Mouse (Mus musculus) Muller cell, postnatal 12 days (primary cell): Measurements from ENCODE around the gene Krt17.
"Not testable (repeated sequence)": the region's sequence is repeated elsewhere in the genome, so short reads cannot be mapped to it uniquely, and the experiment has no call there.

Source experiments
- DNase-seq: peaks from one replicate; pipeline ENCODE4 v3.0.0-alpha.2; 2015; ENCODE audit errors: inconsistent ontology term

The Krt17 gene

DNA sequence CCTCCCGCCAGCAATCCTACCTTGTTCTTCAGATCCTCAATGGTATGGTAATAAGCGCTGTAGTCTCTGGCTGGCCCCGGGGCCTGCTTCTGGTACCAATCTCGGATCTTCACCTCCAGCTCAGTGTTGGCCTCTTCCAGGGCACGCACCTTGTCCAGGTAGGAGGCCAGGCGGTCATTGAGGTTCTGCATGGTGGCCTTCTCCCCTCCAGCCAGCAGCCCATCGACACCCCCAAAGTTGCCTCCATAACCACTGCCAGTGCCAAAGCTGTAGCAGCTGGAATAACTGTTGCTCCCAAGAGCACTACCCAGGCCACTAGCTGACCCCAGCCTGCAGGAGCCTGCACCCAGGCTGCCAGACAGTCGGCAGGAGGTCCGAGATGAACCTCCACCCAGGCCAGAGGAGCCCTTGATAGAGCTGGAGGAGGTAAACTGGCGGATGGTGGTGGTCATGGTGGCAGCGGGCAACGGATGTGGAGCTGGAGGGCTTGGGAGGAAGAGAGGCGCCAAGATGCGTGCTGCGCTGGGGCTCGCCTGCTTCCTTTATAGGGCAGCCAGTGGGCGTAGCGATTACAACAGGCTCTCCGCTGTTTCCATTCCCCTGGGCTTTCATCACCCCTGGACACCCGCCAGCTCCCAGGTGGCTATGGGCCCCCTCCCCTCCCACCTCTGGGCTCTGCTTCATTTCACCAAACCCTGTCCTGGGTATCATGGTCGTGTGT, at the start of gene Krt17:
Krt17 (minus strand) TSS at position 516 of the 721 bp plus-strand sequence.
- DNase-seq, result no peak

DNA sequence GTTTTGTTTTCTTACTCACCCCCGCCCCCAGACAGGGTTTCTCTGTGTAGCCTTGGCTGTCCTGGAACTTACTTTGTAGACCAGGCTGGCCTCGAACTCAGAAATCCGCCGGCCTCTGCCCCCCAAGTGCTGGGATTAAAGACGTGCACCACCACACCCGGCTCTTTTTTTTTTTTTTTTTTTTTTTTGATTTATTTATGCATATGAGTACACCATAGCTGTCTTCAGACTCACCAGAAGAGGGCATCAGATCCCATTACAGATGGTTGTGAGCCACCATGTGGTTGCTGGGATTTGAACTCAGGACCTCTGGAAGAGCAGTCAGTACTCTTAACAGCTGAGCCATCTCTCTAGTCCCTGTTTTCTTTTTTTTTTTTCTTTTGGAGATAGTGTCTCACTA, 47.8 kb upstream of the Krt17 start:
- DNase-seq, result not testable (repeated sequence)

DNA sequence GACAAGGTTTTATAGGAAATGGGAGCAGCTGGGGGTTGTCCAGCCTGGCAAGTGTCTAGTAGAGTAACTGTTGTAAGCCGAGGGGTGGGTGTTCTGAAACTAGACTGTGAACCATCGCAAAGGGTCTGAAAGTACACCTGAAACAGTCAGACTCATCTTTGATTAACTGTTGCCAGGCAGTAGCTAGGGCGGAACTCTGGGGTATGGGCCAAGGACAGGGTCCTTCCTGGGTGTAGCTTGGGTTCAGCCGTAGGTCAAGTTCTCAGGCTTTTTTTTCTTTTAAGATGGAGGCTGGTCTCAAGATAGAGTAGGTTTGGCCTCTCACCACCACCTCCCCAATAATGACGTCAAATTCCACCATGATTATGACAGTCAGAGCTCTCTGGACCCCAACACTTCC, 47.1 kb upstream of the Krt17 start:
- no peak for DNase-seq

DNA sequence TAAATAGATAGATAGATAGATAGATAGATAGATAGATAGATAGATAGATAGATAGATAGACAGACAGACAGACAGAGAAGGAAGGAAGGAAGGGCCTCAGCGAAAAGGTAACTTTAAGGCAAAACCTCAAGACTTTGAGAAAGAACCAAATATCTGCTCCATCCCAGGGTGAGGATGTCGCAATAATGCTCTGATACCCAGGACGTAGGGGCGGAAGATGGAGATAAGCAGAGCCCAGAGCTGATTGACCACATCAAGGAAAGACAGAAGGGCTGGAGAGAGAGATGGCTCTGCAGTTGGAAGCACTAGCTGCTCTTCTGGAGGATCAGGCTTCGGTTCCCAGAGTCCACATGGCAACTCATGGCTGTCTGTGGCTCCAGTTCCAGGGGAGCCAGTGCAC, 40.5 kb upstream of the Krt17 start:
- no peak for DNase-seq

DNA sequence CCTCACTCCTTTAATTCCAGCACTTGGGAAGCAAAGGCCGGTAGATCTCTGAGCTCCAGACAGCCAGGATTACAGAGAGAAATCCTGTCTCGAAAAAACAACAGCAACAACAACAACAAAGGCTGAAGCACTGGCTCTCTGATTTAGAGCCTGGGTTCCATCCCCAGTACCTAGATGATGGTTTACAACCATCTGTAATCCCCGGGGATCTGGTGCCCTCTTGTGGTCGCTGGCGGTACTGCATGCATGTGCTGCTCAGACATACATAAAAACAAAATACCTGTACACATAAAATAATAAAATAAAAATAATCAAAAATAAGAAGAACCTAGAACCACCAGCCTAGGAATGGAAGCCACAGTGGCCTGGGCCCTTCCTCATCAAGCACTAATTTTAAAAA, 39.5 kb upstream of the Krt17 start:
- DNase-seq, result peak; percentile 31

DNA sequence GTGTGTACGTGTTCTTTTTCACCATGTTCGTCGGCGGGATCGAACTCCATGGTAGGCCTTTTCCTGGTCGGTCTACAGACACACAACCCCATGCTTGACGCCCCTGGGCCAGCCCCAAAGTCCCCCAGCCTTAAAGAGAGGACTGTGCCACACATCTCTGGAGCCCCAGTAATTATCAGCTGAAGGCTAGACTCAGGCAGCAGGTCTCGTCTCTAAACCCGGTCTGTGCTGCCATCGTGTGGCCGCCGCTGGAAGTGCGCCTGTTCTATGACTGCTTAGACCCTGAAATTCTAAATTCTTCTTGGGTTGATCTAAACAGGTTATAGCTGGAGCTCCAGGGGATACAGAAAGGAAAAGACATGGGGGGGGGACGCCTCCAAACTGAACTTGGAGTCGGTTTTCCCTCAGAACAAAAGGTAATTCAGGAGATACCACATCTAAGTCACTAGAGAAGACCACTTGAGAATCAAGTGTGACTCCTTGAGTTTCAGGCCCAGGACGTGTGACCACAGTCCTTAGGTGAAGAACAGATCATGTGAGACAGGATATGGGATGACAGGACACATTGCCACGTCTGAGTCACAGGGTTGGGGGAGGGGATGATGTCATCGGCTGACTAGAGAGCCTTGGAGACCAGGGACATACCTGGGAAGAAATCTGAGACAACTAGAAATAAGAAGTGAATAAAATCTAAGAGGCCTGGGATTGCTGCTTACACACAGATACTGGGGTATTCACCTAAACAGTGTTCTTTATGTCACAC, 37.6 kb upstream of the Krt17 start:
- DNase-seq, result peak; percentile 72

DNA sequence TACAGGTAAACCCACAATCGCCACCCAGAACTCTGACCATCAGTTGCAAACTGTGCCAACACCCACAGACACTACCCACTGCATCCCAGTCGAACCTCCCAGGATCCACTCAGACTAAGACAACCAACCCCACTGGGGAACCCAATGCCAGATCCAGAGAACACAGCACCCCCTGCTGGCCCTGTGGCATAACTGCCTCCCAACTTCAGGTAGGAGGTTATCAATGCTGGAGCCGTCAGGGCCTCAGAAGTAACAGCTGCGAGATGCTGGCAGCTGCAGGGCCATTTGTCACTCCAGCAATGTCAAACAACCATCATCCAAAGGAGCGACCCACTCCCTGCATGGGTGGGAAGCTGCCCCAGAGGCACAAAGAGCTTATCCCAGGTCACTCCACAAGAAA, 37.0 kb upstream of the Krt17 start:
- DNase-seq, result no peak

- DNase-seq, result peak; percentile 71
Observed at GRCm38 (mm10) chr11:100295308-100295707, 34.5 kb upstream of the Krt17 start.

DNA sequence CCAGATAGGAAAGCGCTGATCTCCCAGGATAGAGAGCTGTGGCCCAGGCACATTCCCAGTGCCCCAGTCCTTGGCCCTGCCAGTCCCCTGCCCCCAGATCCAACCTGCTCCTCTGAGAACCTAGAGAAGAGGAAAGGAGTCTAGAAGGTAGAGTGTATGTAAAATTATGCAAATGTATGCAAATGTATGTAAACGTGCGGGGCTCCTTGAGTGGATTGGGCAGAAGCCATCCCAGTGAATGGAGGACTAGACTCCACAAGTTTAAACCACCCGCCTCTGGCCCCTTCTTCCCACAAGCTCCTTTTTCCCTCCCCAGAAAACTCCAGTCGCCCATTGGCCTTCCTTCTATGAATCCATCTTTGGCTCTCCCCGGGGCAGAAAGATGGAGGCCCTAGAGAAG, 32.1 kb upstream of the Krt17 start:
- DNase-seq, result no peak

DNA sequence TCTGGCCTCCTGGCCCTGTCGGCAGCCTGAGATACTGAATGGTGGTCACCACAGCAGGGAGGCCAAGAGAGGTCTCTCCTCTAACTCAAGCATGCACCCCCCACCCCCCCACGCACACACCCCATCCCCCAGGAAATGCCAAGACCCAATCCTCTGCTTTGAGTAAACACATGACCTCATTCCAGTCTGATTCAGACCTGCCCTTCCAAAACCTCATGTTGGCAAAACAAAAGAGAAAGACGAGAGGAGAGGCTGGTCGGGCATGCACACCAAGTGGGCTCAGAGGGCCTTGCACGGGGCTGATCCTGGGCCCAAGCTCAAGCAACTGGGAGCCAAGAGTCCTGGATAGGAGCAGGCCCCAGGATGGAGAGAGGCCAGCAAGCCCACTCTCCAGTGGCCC, 29.4 kb upstream of the Krt17 start:
- DNase-seq, result peak; percentile 63

DNA sequence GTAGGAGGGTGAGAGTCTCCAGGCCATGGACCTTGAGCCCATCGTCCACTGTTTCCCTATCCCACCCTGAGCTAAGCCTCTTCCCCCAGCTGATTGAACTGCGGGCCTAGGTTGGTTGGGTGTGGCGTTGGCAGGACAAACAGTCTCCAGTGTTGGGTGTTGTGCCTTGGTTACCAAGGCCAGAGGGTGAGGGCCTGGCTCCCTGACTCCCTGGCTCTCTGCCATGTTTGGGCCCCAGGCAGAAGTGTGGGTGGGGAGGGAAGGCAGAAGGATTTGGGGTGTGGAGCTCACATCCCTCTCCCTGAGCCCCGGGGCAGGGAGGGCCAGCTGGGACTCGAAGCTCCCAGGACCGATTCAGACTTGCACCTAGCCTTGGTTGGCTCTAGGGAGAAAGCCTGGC, 28.1 kb upstream of the Krt17 start:
- peak; percentile 22 for DNase-seq

DNA sequence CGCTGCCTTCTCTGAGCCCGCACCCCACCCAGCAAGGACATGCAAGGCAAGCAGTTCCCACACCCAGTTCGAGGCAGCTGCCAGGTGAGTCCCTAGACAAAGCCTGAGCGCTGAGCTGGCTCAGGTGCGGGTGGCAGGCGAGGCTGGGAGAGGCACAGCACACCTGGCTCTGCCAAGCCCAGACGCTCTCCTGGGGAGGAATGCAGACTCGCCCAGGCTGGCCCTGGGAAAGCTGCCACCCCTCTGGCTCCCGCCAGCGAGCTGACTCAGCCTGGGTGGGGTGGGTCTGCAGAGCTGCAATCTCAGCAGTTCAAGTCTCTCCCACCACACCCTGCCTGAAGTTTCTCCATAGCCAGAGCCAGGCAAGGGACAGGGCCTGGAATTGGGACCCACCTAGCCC, 26.2 kb upstream of the Krt17 start:
- DNase-seq, result peak; percentile 76

GRCm38 (mm10) chr11:100284988-100285387, 24.2 kb upstream of the Krt17 start:
- DNase-seq, result no peak

DNA sequence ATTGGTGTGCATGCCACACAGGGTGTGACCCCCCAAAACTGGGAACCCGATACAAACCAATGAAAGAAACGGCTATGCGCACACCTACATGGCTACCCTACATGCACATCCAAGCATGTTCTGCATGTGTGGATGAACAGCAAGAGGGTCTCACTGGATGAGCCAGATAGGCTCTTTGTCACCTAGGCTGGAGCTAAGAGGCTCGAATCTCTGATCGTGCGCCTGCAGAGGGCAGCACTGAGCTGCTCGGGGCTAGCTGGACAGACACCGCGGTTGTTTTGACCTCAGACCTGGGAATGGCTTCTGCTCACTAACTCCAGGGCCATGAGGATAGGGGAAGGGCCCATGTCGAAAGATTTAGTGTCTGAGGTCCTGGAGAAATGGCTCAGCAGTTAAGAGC, 21.7 kb upstream of the Krt17 start:
- DNase-seq, result peak; percentile 52

- DNase-seq, result peak; percentile 60
Observed at GRCm38 (mm10) chr11:100281596-100282544, 21.0 kb upstream of the Krt17 start.

DNA sequence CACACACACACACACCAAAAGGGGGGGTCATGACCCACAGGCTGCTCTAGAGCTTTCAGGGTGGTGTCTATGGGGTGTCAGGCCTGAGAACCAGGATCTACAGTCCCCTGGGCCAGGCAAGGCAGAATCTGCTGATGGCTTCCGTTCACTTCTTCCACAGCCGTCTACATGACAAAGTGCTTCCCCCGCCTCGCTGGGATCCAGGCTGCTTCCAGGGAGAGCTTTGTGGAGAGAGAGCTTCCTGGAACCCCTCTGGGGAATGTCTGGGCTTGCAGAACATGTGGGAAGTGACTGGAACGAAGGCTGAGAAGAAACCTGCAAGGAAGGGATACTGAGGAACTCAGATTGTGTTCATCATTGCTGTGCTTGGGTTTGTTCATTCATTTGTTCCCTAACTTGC, 17.9 kb upstream of the Krt17 start:
- DNase-seq, result no peak

DNA sequence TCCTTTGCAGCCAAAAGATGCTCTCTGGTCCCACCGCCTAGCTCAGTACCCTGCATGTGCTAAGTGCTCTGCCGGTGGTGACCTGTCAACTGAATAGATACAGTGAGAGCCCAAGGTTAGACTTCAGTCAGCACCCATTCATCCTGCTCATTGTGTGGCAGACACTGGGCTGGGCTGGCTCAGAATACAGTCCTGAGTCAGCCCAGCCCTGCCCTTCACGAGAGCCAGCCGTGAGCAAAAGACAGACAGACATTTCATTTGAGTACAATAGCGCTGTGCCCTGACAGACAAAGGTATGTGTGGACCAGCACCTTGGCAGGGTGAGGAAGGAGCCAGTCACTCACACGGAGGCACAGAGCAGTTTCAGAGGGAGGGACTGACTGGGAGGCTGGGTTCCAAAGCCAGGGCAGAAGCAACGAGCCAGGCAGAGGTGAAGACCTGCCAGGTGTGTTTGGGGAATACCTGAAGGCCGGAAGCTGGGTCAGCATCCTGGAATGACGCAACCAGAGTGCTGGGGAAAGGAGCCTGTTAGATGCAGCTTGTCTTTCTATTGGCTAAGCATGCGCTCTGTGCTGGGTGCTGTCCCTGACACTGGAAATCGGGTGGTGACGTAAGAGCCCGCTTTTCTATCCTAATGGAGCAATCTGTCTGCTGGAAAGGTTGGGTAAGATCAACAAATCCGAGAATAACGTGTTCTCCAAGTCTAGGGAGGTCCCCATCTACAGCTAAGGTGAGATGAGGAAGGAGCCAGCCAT, 17.1 kb upstream of the Krt17 start:
- no peak for DNase-seq

GRCm38 (mm10) chr11:100275466-100275865, 14.6 kb upstream of the Krt17 start:
- DNase-seq, result no peak

- DNase-seq, result no peak
Observed at GRCm38 (mm10) chr11:100274719-100275118, 13.9 kb upstream of the Krt17 start.

DNA sequence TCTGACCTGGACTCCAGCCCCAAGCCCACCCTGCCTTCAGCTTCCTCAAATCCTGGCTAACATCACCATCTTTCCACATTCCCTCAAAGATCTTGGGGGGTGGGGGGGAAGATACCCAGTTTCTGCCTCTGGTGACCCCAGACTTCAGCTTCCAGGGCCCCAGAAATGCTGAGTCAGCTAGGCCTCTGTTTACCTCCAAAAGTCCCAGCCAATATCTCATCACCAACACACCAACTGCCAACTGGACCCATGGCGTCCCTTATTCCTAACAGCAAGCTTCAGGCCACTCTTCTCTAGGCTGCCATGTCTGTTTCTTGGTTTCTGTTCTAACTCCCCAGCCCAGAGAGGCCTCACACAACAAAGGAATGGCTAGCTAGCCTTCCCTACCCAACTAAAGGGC, 11.0 kb upstream of the Krt17 start:
- no peak for DNase-seq

DNA sequence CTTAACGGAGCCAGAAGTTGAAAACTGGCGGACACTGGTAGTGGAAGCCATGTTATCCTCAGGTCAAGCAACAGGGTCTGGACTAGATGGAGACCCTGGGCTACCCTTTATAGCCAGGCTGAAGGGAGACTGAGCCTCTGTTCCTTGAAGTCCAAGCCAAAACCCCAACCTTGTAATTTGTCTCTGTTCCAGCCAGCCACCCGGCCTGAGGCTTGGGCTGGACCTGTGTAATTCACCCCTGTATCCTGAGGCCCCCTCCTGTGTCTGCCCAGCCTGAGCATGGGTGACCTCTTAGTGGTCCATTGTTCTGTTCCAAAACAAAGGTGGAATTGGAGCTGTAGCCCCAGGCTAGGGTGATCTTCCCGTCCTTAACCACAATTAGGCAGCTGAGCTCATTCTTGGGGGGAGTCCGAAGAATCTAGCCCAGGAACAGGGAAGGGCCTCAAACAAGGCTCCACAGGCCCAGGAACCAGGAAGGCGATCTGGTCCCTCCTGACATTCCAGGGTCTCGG, 9.0 kb upstream of the Krt17 start, which contains the start of gene Krt42:
Krt42 (minus strand) TSS at position 51 of the 512 bp plus-strand sequence.
- DNase-seq, result no peak
